Mouse (Mus musculus) right cerebral cortex, postnatal 25 days (tissue): ENCODE results near the gene Nfyc.

ENCODE experiments used
- DNase-seq: peaks from one replicate; pipeline ENCODE4 v3.0.0; 2022

The Nfyc gene

GRCm38 (mm10) chr4:120831472-120831871 lies at the start of gene Nfyc:
Gene Nfyc, minus strand, starts transcription at chr4:120831572.
- DNase-seq = no peak

- DNase-seq = no peak
Measured at GRCm38 (mm10) chr4:120880731-120881432, 49.5 kb upstream of the Nfyc start.

GRCm38 (mm10) chr4:120879386-120879785 lies 48.0 kb upstream of the Nfyc start:
- no peak for DNase-seq

DNA sequence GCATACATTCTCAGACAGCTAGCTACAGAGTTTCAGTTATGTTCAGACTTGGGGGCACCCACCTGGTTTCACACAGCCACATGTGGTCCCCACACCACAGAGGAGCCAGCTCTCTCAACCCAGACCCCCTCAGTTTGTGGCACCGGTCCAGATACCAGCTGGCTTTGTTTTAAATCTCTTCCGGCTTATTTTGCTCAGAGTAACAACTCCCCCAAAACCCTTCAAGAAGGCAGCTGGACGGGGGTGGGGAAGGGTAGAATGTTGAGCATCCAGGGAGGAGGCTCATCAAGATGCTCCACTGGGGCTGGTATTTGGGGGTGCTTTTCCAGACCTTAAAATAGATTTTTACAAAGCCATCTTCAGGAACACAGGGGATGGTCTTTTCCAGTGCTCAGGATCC lies 47.4 kb upstream of the Nfyc start:
- no peak for DNase-seq

GRCm38 (mm10) chr4:120875961-120876360 lies 44.6 kb upstream of the Nfyc start:
- DNase-seq = no peak

DNA sequence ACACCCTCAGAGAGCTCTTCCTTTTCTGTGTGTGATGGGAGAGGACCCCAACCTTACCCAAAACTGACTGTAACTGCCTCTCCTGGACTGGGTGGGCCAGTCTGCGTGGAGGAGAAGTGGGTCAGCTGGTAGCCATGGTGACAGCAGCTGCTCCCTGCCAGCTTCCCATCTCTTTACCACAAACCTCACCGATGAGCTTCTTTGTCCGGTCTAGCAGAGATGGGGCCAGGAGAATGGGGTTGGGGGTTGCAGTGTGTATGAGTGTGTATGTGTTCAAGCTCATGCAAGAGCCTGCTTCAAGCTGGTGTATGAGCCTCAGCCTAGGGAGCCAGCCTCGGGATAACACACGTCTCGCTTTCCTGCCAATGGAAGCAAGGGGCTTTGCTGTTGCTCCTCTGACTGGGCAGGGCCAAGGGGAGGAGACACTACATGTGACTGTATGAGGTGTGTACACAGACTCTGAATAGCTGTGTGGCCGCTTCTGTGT lies 38.9 kb upstream of the Nfyc start:
- DNase-seq = no peak

- no peak for DNase-seq
Measured at GRCm38 (mm10) chr4:120868988-120869387, 37.6 kb upstream of the Nfyc start.

- DNase-seq = no peak
Measured at GRCm38 (mm10) chr4:120868246-120868645, 36.9 kb upstream of the Nfyc start.

- DNase-seq = no peak
Measured at GRCm38 (mm10) chr4:120866211-120866610, 34.8 kb upstream of the Nfyc start.

DNA sequence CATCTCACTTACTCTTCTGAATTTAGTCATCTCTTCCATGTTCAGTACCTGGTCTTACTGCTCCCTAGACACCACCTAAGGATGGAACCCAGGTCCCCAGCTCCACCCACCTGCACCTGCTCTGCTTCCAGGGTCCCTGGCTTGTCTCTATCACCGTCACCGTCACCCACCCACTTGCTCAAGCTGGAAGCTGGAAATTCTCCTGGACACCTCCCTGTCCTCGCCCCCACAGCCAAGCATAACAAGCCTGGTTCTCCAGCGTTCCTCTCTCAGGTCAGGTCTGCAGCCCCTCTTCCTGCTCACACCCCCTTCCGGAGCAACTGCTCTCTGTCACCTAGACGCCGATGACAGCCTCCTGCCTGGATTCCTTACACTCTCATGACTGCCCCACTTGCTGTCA lies 28.5 kb upstream of the Nfyc start:
- DNase-seq = peak; percentile 70

- no peak for DNase-seq
Measured at GRCm38 (mm10) chr4:120856376-120856775, 25.0 kb upstream of the Nfyc start.

DNA sequence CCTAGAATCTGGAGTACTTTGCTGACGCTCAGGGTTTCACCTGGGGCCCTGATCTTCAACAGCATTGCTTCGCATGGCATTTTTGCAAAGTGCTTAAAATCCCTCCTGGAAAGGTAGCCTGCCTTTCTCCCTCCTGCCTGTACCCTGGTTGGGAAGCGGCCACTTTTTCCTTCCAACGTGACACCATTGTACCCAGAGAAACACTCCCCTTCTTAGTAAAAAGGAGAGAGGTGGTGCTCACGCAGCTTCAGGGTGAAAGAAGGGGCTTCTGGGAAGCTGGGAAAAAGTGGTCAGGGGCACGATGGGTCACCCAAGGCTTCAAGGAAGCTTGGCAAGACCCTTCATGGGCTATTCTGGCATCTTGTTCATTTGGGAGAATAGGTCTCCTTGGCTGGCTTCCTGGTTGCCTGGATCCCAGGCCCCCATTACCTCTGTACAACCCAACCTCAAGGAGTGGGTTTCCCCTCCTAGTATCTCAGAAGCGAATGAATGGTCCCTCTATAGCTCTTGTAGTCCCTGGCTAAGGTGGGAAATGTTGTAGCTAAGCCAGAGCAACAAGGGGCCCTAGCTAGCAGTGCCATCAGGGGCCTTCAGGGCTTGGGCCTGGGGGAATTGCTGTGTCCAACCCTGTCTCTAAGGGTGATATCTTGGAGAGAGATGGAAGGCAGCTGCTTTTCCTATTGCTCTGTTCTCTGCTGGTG lies 24.1 kb upstream of the Nfyc start:
- no peak for DNase-seq

GRCm38 (mm10) chr4:120854588-120855319 lies 23.4 kb upstream of the Nfyc start, which contains the start of gene Rims3:
Gene Rims3, plus strand, starts transcription at chr4:120854816.
- peak; percentile 60 for DNase-seq

GRCm38 (mm10) chr4:120850946-120851345 lies 19.6 kb upstream of the Nfyc start:
- DNase-seq = peak; percentile 56

GRCm38 (mm10) chr4:120849451-120849850 lies 18.1 kb upstream of the Nfyc start:
- DNase-seq = no peak

- DNase-seq = no peak
Measured at GRCm38 (mm10) chr4:120848909-120849308, 17.5 kb upstream of the Nfyc start.

GRCm38 (mm10) chr4:120845098-120845497 lies 13.7 kb upstream of the Nfyc start:
- DNase-seq = no peak

DNA sequence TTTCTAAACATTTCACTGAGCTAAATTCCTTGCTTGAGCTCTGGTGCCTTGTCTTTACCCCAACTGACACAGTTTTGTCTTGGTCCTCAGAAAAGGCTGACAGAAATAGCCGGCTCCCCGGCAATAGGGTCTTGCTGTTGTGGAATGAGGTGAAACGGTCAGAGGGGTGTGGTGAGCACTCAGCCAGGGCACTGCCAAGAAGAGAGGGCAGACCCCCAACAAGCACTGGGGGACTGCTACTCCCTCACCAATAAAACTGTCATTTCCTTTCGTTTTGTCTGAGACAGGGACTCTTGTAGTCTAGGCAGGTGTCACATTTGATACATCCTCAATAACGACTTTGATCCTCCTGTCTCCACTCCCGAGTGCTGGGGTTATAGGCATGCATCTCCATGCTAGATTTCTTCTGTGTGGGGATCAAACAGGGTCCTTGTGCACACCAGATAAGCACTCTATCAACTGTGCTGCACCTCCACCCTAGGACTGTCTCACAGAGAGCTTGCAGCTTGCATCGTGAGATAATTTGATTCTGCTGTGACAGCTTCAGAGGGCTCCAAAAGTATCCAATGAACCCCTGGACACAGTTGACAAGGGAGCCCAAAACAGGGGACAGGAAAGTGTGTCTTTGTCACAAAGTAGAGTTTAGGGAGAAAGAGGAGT lies 13.2 kb upstream of the Nfyc start:
- no peak for DNase-seq

- DNase-seq = no peak
Measured at GRCm38 (mm10) chr4:120841342-120841741, 10.0 kb upstream of the Nfyc start.

GRCm38 (mm10) chr4:120830767-120831166 lies 605 bp downstream of the Nfyc start:
- DNase-seq = no peak

GRCm38 (mm10) chr4:120826418-120826817 lies 5.0 kb downstream of the Nfyc start:
- no peak for DNase-seq

- DNase-seq = peak; percentile 95
Measured at GRCm38 (mm10) chr4:120825577-120826326, 5.6 kb downstream of the Nfyc start.
